Mouse (Mus musculus): Measurements from ENCODE around the gene Olfr513.

The Olfr513 gene

DNA sequence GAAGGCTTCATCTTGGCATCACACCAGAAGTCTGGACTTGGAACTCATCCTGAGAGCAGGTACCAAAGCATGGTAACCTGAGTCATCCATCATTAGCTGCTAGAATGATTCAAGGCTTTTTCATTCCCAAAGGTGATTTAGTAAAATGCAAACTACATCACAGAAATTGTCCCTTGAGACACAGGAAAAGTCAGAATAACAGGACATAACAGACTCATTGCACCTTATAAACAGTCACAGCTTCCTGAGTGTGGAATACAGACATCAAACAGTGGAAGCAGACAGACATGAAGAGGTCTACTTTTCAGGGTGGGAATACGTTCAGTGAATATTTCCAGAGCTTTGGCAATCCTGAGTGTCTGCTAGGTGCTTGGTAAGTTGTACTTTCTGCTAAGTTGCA lies at the start of gene Olfr513:
Olfr513 (plus strand) TSS at position 301 of the 400 bp plus-strand sequence.
- DNase-seq (ENCODE audit: inconsistent ontology term): no peak

DNA sequence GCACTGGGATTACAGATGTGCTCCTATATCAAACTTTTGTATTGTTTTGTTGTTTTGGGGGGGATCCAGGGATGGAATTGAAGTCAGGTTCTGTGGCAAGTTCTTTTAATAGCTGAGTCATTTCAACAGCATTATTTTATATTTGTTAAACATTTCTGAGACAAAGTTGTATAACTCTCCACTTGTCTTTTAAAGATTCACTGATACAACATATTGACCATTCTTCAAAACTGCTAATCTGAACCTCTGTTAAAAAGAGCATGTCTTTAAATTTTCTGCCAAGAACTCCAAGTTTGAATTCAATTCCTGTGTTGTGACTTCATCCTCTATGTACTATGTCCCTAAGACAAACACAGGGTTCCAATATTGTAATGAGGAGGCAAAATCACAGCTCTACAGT lies 37.8 kb upstream of the Olfr513 start, which contains the start of gene Olfr512:
Olfr512 (plus strand) TSS at position 301 of the 400 bp plus-strand sequence.
- no peak for DNase-seq (ENCODE audit: inconsistent ontology term)

DNA sequence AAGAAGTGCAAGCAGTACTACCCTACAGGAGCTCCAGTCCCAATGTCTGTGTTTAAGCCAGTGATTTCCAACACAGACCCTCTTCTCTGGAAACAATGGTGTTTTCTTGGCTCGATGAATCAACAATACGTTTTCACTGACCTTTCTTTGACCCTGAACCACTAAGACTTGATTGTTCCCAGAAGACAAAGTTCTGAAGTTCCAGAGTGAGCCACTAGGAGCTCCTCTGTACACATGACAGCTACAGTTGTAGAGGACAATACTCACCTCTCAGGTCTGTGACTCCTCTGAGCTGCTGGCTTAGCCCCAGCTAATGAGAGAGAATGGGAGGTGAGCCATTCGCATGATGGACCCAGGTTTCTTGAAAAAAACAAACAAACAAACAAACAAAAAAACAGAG lies 9.6 kb downstream of the Olfr513 start:
- DNase-seq (ENCODE audit: inconsistent ontology term): no peak

DNA sequence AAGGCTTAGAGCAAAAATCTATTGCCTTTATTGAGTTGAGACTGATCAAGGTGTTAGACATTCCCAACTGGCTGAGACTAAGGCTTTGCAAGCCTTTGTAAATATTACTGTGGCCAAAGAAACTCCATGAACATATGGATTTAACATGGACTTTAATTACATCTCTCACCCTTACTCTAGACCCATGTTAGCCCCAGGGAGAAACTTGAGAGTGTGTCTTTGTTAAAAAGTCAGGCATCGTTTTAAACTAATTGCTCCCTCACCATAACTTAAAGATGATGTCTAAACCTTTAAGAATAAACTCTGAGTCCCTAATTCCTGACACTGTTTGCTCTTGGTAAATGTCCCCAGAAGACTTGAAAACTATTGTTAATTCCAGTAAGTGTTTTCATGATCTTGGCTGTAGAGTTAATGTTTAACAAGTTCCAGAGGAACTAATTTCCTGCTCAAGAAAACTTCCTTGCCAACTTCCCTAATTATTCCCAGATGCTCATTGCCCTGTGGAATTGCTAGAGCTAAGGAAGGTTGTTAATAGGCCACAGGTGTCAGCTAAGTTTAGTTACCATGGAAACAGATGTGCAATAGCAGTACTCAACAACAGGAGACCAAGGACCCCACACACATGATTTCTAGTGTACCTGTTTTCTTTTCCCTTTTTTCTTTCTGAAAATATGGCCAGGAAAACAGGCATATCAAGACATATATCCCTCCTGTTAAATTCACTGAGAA lies 46.6 kb downstream of the Olfr513 start:
- no peak for DNase-seq (ENCODE audit: inconsistent ontology term)

Measured in Muller cell, postnatal 12 days (primary cell).